8 mouse cellular contexts compared by ENCODE assay signal in the genomic region with DNA sequence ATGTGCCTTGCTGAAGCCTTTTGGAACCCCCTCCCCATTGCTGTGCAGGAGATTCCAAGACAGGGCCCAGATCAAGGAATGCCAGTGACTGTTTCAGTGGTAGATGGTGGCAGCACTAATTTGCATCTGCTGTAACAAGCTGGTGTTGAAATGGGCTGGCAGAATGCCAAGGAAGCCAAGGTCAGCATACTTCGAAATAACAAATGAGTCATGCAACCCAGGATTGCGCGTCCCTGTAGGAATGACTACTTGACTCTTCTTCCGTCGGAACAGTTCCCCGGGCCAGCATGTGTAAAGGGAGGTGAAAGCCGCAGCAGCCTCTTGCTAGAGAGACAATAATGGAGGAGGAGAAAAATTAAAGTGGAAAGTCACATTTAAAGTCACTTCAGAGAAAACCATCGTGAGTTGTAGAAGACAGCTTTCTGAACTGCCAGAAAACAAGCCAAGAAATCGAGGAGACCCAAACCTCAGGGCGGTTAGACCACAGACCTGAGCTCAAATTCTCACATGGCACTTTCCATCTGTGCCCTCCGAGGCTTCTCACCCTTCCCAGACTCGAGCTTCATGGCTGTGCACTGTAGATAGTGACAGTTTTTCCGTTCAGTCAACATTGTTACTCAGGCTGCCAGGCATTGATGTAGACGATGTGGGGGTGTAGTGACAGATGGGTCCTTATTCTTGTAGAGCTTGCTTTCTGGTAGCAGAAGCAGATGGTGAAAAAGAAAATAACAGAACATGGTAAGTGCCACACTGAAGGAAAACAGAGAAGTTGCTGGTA. TPM values are rescaled to one million over a fixed set of nuclear protein-coding genes. Genes with fewer than 3 reads are reported as not detected.
A peak's percentile ranks its signal among the peaks of the same experiment; 100 is the strongest.
DNase-seq lines count a peak whose midpoint lies in the region; ATAC-seq and TF ChIP-seq lines count a peak whose summit lies in the region.

No protein-coding gene starts in this region.

- H3K9ac ChIP-seq in MEL (ENCODE audit: control insufficient read depth, low read depth, low read length, poor library complexity, severe bottlenecking): peak overlapping the region; percentile 54

- TF ChIP-seq CTCF in MEL (IDR thresholded peaks at IDR 0.05 in 2 of 3, conservative IDR thresholded peaks at IDR 0.05 in 1 of 3; ENCODE audit: control insufficient read depth in 1 of 3, insufficient read depth in 1 of 3, low read depth in 2 of 3, low read length in 3 of 3, poor library complexity in 1 of 3, severe bottlenecking in 1 of 3): no peak

- no peaks in the 10 kb centered on the region for H3K9me3 ChIP-seq in MEL (replicated peaks; ENCODE audit: insufficient read depth, low read length)

- no peaks in the 10 kb centered on the region for H3K27me3 ChIP-seq in MEL (ENCODE audit: control insufficient read depth in 1 of 2, insufficient read depth in 2 of 2, low read length in 2 of 2)

- DNase-seq in MEL (ENCODE audit: low read depth, low spot score): peak; percentile 93
- DNase-seq in brain, embryonic 18.5 days (ENCODE audit: low read depth, low spot score): peak; percentile 80
- peak; percentile 95 for DNase-seq in heart, postnatal 4 days
- DNase-seq in layer of hippocampus, adult 9-10 months (ENCODE audit: low spot score): peak; percentile 72
- peak; percentile 91 for DNase-seq in lung, postnatal 25 days (ENCODE audit: low spot score)
- peak; percentile 68 for DNase-seq in right cerebral cortex, postnatal 14 days
- DNase-seq in urinary bladder, postnatal 14 days (ENCODE audit: low spot score): peak; percentile 95

- H3K36me3 ChIP-seq in MEL (ENCODE audit: control insufficient read depth in 1 of 2, insufficient read depth in 2 of 2, low read length in 2 of 2): peaks cover 2 to 28% of the 10 kb centered on the region in 2 experiments; a peak in 3 of 4 replicates

- peak in 1 of 2 experiments; percentile 32; a peak in 1 of 4 replicates for TF ChIP-seq POLR2A in MEL (IDR thresholded peaks at IDR 0.05; ENCODE audit: control insufficient read depth in 1 of 2, insufficient read depth in 1 of 2, low read depth in 1 of 2, low read length in 2 of 2, poor library complexity in 1 of 2)

- H3K4me1 ChIP-seq in MEL (ENCODE audit: control insufficient read depth in 1 of 2, insufficient read depth in 2 of 2, low read length in 2 of 2): peaks cover 29 to 35% of the 10 kb centered on the region in 2 experiments

- H3K27ac ChIP-seq in MEL (ENCODE audit: control insufficient read depth, low read depth, low read length): peak overlapping the region; percentile 87

- no peak for TF ChIP-seq RAD21 in MEL (IDR thresholded peaks at IDR 0.05; ENCODE audit: low read depth, low read length)

- peak overlapping the region; percentile 35 to 40 for H3K4me3 ChIP-seq in MEL (ENCODE audit: control insufficient read depth in 1 of 2, insufficient read depth in 1 of 2, low read depth in 2 of 2, low read length in 2 of 2)

- ATAC-seq in frontal cortex, adult (ENCODE audit: low TSS enrichment): peak; percentile 97

- peaks cover 6% of the 10 kb centered on the region for H3K79me2 ChIP-seq in MEL (ENCODE audit: control insufficient read depth, insufficient read depth, low read length, poor library complexity)

- TF ChIP-seq EP300 in MEL (IDR thresholded peaks at IDR 0.05; ENCODE audit: low read depth in 1 of 2, low read length in 2 of 2): peak; percentile 76 to 88

TF ChIP-seq in MEL, 35 proteins besides CTCF, POLR2A, EP300 and RAD21:
- no peak for TF ChIP-seq JUND (IDR thresholded peaks at IDR 0.05; ENCODE audit: low read depth, low read length)
- no peak for TF ChIP-seq ELF1 (IDR thresholded peaks at IDR 0.05; ENCODE audit: low read depth, low read length)
- TF ChIP-seq NRF1 (IDR thresholded peaks at IDR 0.05; ENCODE audit: insufficient read depth, low read depth, low read length, poor library complexity, severe bottlenecking): no peak
- no peak; the same call in none of the 2 replicates for TF ChIP-seq TBP (IDR thresholded peaks at IDR 0.05; ENCODE audit: low read depth, low read length)
- no peak for TF ChIP-seq KAT2A (conservative IDR thresholded peaks at IDR 0.05; ENCODE audit: low read depth, low read length)
- TF ChIP-seq MAZ (IDR thresholded peaks at IDR 0.05; ENCODE audit: low read depth, low read length): 0 out of 2 replicates have a peak, but pooled peaks have one; percentile 38
- TF ChIP-seq SMC3 (IDR thresholded peaks at IDR 0.05; ENCODE audit: low read depth, low read length): no peak
- TF ChIP-seq RCOR1 (IDR thresholded peaks at IDR 0.05; ENCODE audit: low read depth, low read length): no peak; the same call in 1 of the 2 replicates
- TF ChIP-seq POLR2AphosphoS5 (IDR thresholded peaks at IDR 0.05; ENCODE audit: borderline replicate concordance, low read depth, low read length): no peak
- no peak for TF ChIP-seq ZMIZ1 (IDR thresholded peaks at IDR 0.05; ENCODE audit: low read depth, low read length)
- no peak for TF ChIP-seq POLR2AphosphoS2 (IDR thresholded peaks at IDR 0.05; ENCODE audit: low read length)
- TF ChIP-seq ZKSCAN1 (IDR thresholded peaks at IDR 0.05; ENCODE audit: low read depth, low read length): no peak
- no peak for TF ChIP-seq ZC3H11A (IDR thresholded peaks at IDR 0.05; ENCODE audit: low read depth, low read length)
- no peak for TF ChIP-seq USF2 (IDR thresholded peaks at IDR 0.05; ENCODE audit: borderline replicate concordance in 1 of 2, insufficient read depth in 1 of 2, low read depth in 1 of 2, low read length in 2 of 2)
- TF ChIP-seq TAL1 (IDR thresholded peaks at IDR 0.05; ENCODE audit: low read length): peak; percentile 96
- TF ChIP-seq MXI1 (IDR thresholded peaks at IDR 0.05; ENCODE audit: low read depth, low read length): peak; percentile 72; the same call in 1 of the 2 replicates
- peak; percentile 52; the same call in 1 of the 2 replicates for TF ChIP-seq GATA1 (IDR thresholded peaks at IDR 0.05; ENCODE audit: low read depth, low read length)
- TF ChIP-seq USF1 (IDR thresholded peaks at IDR 0.05; ENCODE audit: low read depth, low read length): no peak
- TF ChIP-seq GABPA (IDR thresholded peaks at IDR 0.05; ENCODE audit: low read depth, low read length): no peak
- peak; percentile 87 for TF ChIP-seq TCF12 (IDR thresholded peaks at IDR 0.05; ENCODE audit: low read depth, low read length)
- TF ChIP-seq UBTF (IDR thresholded peaks at IDR 0.05; ENCODE audit: borderline replicate concordance, insufficient read depth, low read depth, low read length): no peak
- TF ChIP-seq MAX (IDR thresholded peaks at IDR 0.05; ENCODE audit: low read length): peak; percentile 80
- TF ChIP-seq HCFC1 (IDR thresholded peaks at IDR 0.05; ENCODE audit: low read depth, low read length): peak; percentile 33; the same call in 1 of the 2 replicates
- TF ChIP-seq CHD2 (IDR thresholded peaks at IDR 0.05; ENCODE audit: low read length): no peak
- TF ChIP-seq ZNF384 (IDR thresholded peaks at IDR 0.05; ENCODE audit: low read depth, low read length): no peak
- peak; percentile 83 for TF ChIP-seq SIN3A (IDR thresholded peaks at IDR 0.05; ENCODE audit: low read length)
- no peak for TF ChIP-seq E2F4 (IDR thresholded peaks at IDR 0.05; ENCODE audit: borderline replicate concordance, low read depth, low read length)
- no peak for TF ChIP-seq CHD1 (IDR thresholded peaks at IDR 0.05; ENCODE audit: low read depth, low read length)
- TF ChIP-seq ETS1 (IDR thresholded peaks at IDR 0.05; ENCODE audit: low read depth, low read length): peak; percentile 88
- TF ChIP-seq BHLHE40 (IDR thresholded peaks at IDR 0.05; ENCODE audit: borderline replicate concordance, low read depth, low read length): peak; percentile 65
- TF ChIP-seq NELFE (IDR thresholded peaks at IDR 0.05; ENCODE audit: low read depth, low read length): peak; percentile 30
- peak; percentile 67 for TF ChIP-seq MYC (IDR thresholded peaks at IDR 0.05; ENCODE audit: low read depth, low read length)
- no peak for TF ChIP-seq MAFK (IDR thresholded peaks at IDR 0.05; ENCODE audit: borderline replicate concordance, low read depth, low read length)
- TF ChIP-seq MYB (IDR thresholded peaks at IDR 0.05; ENCODE audit: low read depth, low read length): peak; percentile 72; the same call in 1 of the 2 replicates
- no peak for TF ChIP-seq MEF2A (IDR thresholded peaks at IDR 0.05; ENCODE audit: extremely low read depth, insufficient replicate concordance, low read depth, low read length, poor library complexity, severe bottlenecking)

RNA-seq across cellular contexts. Expression of gene Kat2b, which starts 20.6 kb away (rescaled TPM):
- 6.2 and 6.4 TPM in 2 replicates for total RNA-seq in MEL (2012; rRNA removed)
- polyA plus RNA-seq in MEL (2012; ENCODE audit: insufficient read depth in 1 of 2, insufficient read length in 2 of 2, low read depth in 1 of 2, low replicate concordance in 2 of 2, missing spikeins in 1 of 2): 1 to 10 TPM in 1 of 2 experiments, not detected in 1; 7.4 TPM
- 10 to 100 TPM; 79.5 to 84.6 TPM for total RNA-seq in heart, postnatal 4 days (2021)

RNA-seq across cellular contexts. Expression of gene Pp2d1, which starts 48.0 kb away (rescaled TPM):
- total RNA-seq in MEL (2012; rRNA removed): 0.07 and 0.08 TPM in 2 replicates
- under 1 TPM in 1 of 2 experiments, not detected in 1; 0.04 TPM for polyA plus RNA-seq in MEL (2012; ENCODE audit: insufficient read depth in 1 of 2, insufficient read length in 2 of 2, low read depth in 1 of 2, low replicate concordance in 2 of 2, missing spikeins in 1 of 2)
- not detected for total RNA-seq in heart, postnatal 4 days (2021)

Comparison
In these comparisons a context has a peak if more than half of its experiments do, and no peak if none do; other contexts are left out.
1. Peak in every context shown above with its lines: DNase-seq, ATAC-seq, H3K4me3 ChIP-seq and H3K27ac ChIP-seq.
2. RNA of gene Kat2b, which starts 20.6 kb away (total RNA-seq): 79.5 to 84.6 TPM in heart, postnatal 4 days; 6.2 to 6.4 TPM in MEL; every median in the first group is over 10 times any median in the second.